Mouse (Mus musculus) lung, embryonic 15.5 days (tissue): ENCODE data around the gene Tlcd2. TPM values are rescaled to one million over a fixed set of nuclear protein-coding genes. Genes with fewer than 3 reads are reported as not detected.

Experiments
- ATAC-seq: fragments of 200-750 bp; cut with Nextera tagmentation; 2 replicates; pipeline ENCODE4 v1.8.0; 2017; ENCODE audit warnings: moderate number of reproducible peaks, borderline replicate concordance; ENCODE audit not compliant: low FRiP score, low TSS enrichment; ENCODE audit errors: extremely low read depth
- H3K27ac ChIP-seq: fragments of 300-500 bp; sonication (generic); 2 replicates; pipeline ENCODE4 v1.5.1; 2015; ENCODE audit warnings: moderate library complexity, mild to moderate bottlenecking, inconsistent platforms
- H3K27me3 ChIP-seq: fragments of 300-500 bp; sonication (generic); 2 replicates; pipeline ENCODE4 v1.6.1; 2015; ENCODE audit warnings: inconsistent platforms
- H3K36me3 ChIP-seq: fragments of 300-500 bp; sonication (generic); 2 replicates; pipeline ENCODE4 v1.6.1; 2015; ENCODE audit warnings: inconsistent platforms
- H3K4me1 ChIP-seq: fragments of 300-500 bp; sonication (generic); 2 replicates; pipeline ENCODE4 v1.6.1; 2015; ENCODE audit warnings: inconsistent platforms
- H3K4me2 ChIP-seq: fragments of 300-500 bp; sonication (generic); 2 replicates; pipeline ENCODE4 v1.6.1; 2015; ENCODE audit warnings: inconsistent platforms, mild to moderate bottlenecking, moderate library complexity
- H3K4me3 ChIP-seq: fragments of 300-500 bp; sonication (generic); 2 replicates; pipeline ENCODE4 v1.5.1; 2015; ENCODE audit warnings: mild to moderate bottlenecking, inconsistent platforms
- H3K9ac ChIP-seq: fragments of 300-500 bp; sonication (generic); 2 replicates; pipeline ENCODE4 v1.6.1; 2015; ENCODE audit warnings: inconsistent platforms
- H3K9me3 ChIP-seq: fragments of 300-500 bp; sonication (generic); 2 replicates; pipeline ENCODE4 v1.6.1; 2016; ENCODE audit warnings: inconsistent platforms
- WGBS: fragments of 180-500 bp; shearing (Covaris S2); methylation state at CpG from one replicate; pipeline ENCODE4 v1.1.7; 2015; 5-methylcytosine and 5-hydroxymethylcytosine counted together
- polyA plus RNA-seq: library from polyadenylated mRNA; unstranded; fragments of >200 nt; fragmentation: Nextera tagmentation; extraction: Ambion mirVana; gene quantifications from 2 replicates; pipeline ENCODE4 v1.2.1, GENCODE M21; 2015

Gene Tlcd2
- 15.9 and 18.0 TPM in 2 replicates for polyA plus RNA-seq

- peaks cover 8% of the 10 kb centered on the region for H3K36me3 ChIP-seq
- H3K4me2 ChIP-seq: peak within 1 kb of the TSS; percentile 98
- WGBS: under 1% methylated on average over 46 of the region's 46 CpGs
- peak within 1 kb of the TSS; percentile 62 for H3K9ac ChIP-seq
- peaks cover 35% of the 10 kb centered on the region for H3K4me1 ChIP-seq
- peak within 1 kb of the TSS; percentile 89 for H3K4me3 ChIP-seq
- H3K9me3 ChIP-seq: no peaks in the 10 kb centered on the region
- H3K27me3 ChIP-seq: no peaks in the 10 kb centered on the region
- peak; percentile 92 for ATAC-seq
- peak within 1 kb of the TSS; percentile 98 for H3K27ac ChIP-seq
Observed at GRCm38 (mm10) chr11:75460844-75461742, at the start of gene Tlcd2. Tlcd2 (plus strand) TSS chr11:75461715.

- H3K9ac ChIP-seq: no peak overlapping the region
- no peaks in the 10 kb centered on the region for H3K27me3 ChIP-seq
- no peaks in the 10 kb centered on the region for H3K9me3 ChIP-seq
- H3K27ac ChIP-seq: no peak overlapping the region
- H3K4me3 ChIP-seq: no peak overlapping the region
- H3K36me3 ChIP-seq: no peaks in the 10 kb centered on the region
- 0 out of 2 replicates have a peak, but pooled peaks cover 4% of the 10 kb centered on the region for H3K4me1 ChIP-seq
- no peak overlapping the region for H3K4me2 ChIP-seq
- ATAC-seq: no peak
- WGBS: 43% methylated on average over 7 of the region's 7 CpGs
Observed at GRCm38 (mm10) chr11:75415096-75415495, 46.4 kb upstream of the Tlcd2 start.

DNA sequence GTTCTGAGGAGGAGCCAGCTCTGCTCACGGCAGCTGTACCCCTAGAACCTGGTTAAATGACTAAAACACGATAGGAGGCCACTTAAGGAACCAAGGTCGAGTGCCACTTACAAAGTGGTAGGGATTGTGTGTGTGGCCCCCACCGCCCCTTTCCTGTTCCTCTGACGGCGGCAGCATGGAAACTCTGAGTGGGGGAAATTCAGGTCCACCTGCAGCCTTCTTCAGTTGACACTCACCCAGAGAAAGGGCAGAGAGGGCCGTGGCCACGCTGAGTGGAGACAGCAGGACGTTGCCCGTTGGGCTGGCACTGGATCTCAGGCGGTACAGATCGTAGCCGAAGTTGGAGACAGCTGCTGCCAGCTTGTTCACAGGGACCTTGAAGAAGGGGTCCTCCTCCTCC, 45.5 kb upstream of the Tlcd2 start:
- Histone ChIP-seq H3K9ac (no peak overlapping the region), H3K36me3 (no peaks in the 10 kb centered on the region), H3K27ac (no peak overlapping the region), H3K4me1 (0 out of 2 replicates have a peak, but pooled peaks cover 4% of the 10 kb centered on the region), H3K4me2 (no peak overlapping the region), H3K27me3 (no peaks in the 10 kb centered on the region), H3K9me3 (no peaks in the 10 kb centered on the region), H3K4me3 (no peak overlapping the region)
- 60% methylated on average over 13 of the region's 13 CpGs for WGBS
- ATAC-seq: no peak

DNA sequence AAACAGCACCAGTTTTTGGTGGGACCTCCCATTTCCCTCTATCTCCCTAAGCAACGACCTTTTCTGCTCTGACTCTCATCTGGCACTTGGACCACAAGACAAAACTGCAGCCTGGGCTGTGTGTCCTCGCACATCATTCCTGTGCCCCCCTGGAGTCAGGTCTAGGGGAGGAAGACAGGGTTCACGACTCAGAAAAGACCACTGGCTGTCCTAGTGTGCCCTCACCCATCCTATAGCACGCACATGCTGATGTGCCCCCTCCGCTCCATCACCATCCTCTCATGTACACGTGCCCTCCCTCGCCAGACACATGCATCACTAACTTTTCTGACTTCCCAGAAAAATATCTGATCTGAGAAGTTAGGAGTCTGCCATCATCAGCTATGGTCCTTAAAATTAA, 41.5 kb upstream of the Tlcd2 start:
- H3K36me3 ChIP-seq: no peaks in the 10 kb centered on the region
- ATAC-seq: no peak
- H3K9ac ChIP-seq: no peak overlapping the region
- no peak overlapping the region for H3K27ac ChIP-seq
- H3K4me3 ChIP-seq: no peak overlapping the region
- WGBS: 79% methylated on average over 7 of the region's 7 CpGs
- peaks cover 15% of the 10 kb centered on the region for H3K4me1 ChIP-seq
- H3K4me2 ChIP-seq: no peak overlapping the region
- H3K27me3 ChIP-seq: no peaks in the 10 kb centered on the region
- H3K9me3 ChIP-seq: no peaks in the 10 kb centered on the region

DNA sequence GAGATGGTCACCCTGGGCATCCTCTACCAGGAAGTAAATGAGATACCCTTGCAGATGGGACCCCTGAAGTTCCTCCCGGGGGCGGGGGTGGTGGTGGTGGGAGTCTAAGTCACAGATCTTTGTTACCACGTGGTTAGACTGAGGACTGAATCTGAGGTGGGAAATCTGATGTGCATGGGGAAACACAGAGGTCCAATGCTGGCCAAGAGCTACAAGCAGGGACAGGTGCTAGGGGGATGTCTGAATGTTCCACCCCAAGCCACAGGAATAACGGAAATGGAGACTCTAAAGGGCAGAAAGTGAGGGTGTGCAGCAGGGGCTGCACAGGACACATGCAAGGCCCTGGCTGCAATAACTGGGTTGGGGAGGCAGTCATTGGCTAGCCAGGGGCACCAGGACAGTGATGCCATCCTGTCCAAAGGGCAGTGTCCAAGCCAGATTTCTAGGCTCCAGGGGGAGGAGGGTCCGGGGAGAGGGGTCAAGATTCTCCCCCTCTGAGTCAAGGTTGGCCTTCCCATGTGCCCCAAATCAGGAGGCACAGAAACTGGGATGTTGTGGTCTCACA, 40.6 kb upstream of the Tlcd2 start:
- Histone ChIP-seq H3K4me2 (no peak overlapping the region), H3K9ac (no peak overlapping the region)

GRCm38 (mm10) chr11:75421375-75422012, 40.0 kb upstream of the Tlcd2 start:
- Histone ChIP-seq H3K9me3 (no peaks in the 10 kb centered on the region), H3K9ac (no peak overlapping the region), H3K27ac (no peak overlapping the region), H3K4me3 (peak overlapping the region; percentile 28; the same call in 1 of the 2 replicates), H3K4me2 (peak overlapping the region; percentile 46), H3K27me3 (no peaks in the 10 kb centered on the region), H3K4me1 (peaks cover 11% of the 10 kb centered on the region), H3K36me3 (no peaks in the 10 kb centered on the region)
- WGBS: 45% methylated on average over 6 of the region's 6 CpGs
- ATAC-seq: no peak; the same call in 1 of the 2 replicates

More for the DNA sequence above, 40.6 kb upstream of the Tlcd2 start:
- Histone ChIP-seq H3K9me3 (no peaks in the 10 kb centered on the region), H3K4me1 (peaks cover 11% of the 10 kb centered on the region), H3K4me3 (no peak overlapping the region), H3K27ac (no peak overlapping the region), H3K36me3 (no peaks in the 10 kb centered on the region), H3K27me3 (no peaks in the 10 kb centered on the region)
- WGBS: 60% methylated on average over 5 of the region's 5 CpGs
- no peak for ATAC-seq

DNA sequence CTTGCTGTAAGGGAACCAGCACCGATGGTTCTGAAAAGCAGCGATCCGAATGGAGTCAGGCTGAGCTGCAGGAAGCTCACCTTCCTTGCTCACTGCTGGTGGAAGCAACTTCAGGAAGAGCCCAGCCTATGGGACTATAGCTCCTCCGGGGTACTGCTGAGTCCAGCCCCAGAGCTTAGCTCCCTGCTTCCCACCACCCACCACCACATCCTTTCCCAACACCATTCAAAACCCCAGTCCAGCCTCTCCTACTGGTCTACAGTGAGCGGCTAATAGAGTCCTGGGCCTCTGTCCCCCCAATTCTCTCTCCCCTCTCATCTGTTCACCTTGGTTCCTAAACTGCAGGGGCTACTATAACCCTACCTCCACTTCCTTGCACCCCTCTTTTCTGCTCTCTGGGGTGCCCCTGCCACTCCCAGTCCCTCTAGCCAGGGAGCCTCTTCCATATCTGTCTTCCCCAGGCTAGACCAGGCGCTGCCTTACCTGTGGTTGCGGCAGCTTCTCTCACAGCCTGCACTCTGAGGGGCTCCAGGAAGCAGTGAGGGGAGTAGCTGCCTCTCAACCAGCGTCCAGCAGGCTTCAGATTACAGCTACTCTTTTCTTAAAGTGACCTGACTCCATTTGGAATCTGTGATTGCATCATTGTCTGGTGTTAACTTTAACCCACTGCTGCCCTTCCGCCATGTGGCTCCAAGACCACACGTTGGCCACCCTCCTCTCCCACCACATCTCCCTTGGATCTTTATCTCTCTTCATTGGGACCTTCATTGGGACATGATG, 39.3 kb upstream of the Tlcd2 start, which contains the start of gene Serpinf1:
TSS of gene Serpinf1 (minus strand) at position 689 of the 780 bp plus-strand sequence.
- ATAC-seq: no peak
- Histone ChIP-seq H3K27me3 (no peaks in the 10 kb centered on the region), H3K27ac (no peak within 1 kb of the TSS), H3K36me3 (no peaks in the 10 kb centered on the region), H3K4me2 (peak within 1 kb of the TSS; percentile 46), H3K9me3 (no peaks in the 10 kb centered on the region), H3K9ac (0 out of 2 replicates have a peak within 1 kb of the TSS, but pooled peaks have one; percentile 19), H3K4me3 (peak within 1 kb of the TSS; percentile 28), H3K4me1 (peaks cover 11% of the 10 kb centered on the region)
- WGBS: 26% methylated on average over 10 of the region's 10 CpGs

GRCm38 (mm10) chr11:75423091-75423490, 38.4 kb upstream of the Tlcd2 start:
- Histone ChIP-seq H3K27ac (no peak overlapping the region), H3K36me3 (no peaks in the 10 kb centered on the region), H3K4me3 (no peak overlapping the region), H3K4me2 (no peak overlapping the region), H3K4me1 (peaks cover 11% of the 10 kb centered on the region), H3K9ac (no peak overlapping the region), H3K9me3 (no peaks in the 10 kb centered on the region), H3K27me3 (no peaks in the 10 kb centered on the region)
- ATAC-seq: no peak
- WGBS: 83% methylated on average over 3 of the region's 3 CpGs

GRCm38 (mm10) chr11:75424033-75424432, 37.5 kb upstream of the Tlcd2 start:
- no peaks in the 10 kb centered on the region for H3K36me3 ChIP-seq
- no peak overlapping the region for H3K27ac ChIP-seq
- H3K4me3 ChIP-seq: no peak overlapping the region
- WGBS: 86% methylated on average over 9 of the region's 9 CpGs
- no peak for ATAC-seq
- H3K27me3 ChIP-seq: no peaks in the 10 kb centered on the region
- H3K9me3 ChIP-seq: no peaks in the 10 kb centered on the region
- no peak overlapping the region for H3K4me2 ChIP-seq
- no peak overlapping the region for H3K9ac ChIP-seq
- peaks cover 11% of the 10 kb centered on the region for H3K4me1 ChIP-seq

- ATAC-seq: no peak
- Histone ChIP-seq H3K36me3 (no peaks in the 10 kb centered on the region), H3K9ac (no peak overlapping the region), H3K27me3 (no peaks in the 10 kb centered on the region), H3K9me3 (no peaks in the 10 kb centered on the region), H3K4me2 (no peak overlapping the region), H3K4me3 (no peak overlapping the region), H3K27ac (no peak overlapping the region), H3K4me1 (peaks cover 11% of the 10 kb centered on the region)
- 91% methylated on average over 3 of the region's 3 CpGs for WGBS
Observed at GRCm38 (mm10) chr11:75424459-75424858, 37.1 kb upstream of the Tlcd2 start.

DNA sequence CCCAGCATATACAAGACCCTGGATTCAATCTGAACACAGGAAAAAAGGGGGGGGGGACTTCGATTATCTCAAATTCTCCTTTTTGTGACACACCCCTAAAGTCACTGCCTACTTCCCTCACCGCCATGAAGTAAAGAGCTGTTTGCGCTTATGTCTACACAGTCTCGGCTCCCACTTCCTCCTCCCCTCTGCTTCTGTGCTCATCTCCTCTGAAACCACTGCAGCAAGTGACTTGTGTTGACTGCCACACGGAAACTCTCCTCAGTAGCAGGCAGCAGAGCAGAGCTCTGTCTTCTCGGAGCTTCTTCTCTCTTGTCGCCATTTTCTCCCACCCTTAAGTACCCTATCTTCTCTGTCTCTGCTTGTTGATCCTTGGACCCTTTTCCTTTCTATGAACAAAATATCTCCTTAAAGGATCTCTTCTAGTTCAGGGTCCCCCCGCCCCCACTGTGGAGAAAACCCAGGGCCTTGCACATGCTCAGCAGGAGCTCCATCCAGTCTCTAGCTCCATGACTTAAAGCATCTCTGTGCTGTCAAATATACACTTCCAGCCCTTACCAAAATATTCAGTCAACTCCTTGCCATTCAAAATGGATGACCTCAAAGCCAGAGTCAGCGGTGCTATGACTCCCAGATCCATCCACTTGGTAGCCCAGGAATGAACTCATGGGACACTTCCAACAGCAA, 32.4 kb upstream of the Tlcd2 start:
- no peaks in the 10 kb centered on the region for H3K36me3 ChIP-seq
- no peak overlapping the region for H3K27ac ChIP-seq
- no peaks in the 10 kb centered on the region for H3K27me3 ChIP-seq
- H3K9me3 ChIP-seq: no peaks in the 10 kb centered on the region
- no peak overlapping the region for H3K9ac ChIP-seq
- ATAC-seq: no peak
- no peak overlapping the region for H3K4me2 ChIP-seq
- H3K4me1 ChIP-seq: no peaks in the 10 kb centered on the region
- 70% methylated on average over 9 of the region's 9 CpGs for WGBS
- H3K4me3 ChIP-seq: no peak overlapping the region
